Mouse (Mus musculus): ENCODE data around the gene Snx10.
A peak's percentile ranks its signal among the peaks of the same experiment; 100 is the strongest.
"Not testable (repeated sequence)": the region's sequence is repeated elsewhere in the genome, so short reads cannot be mapped to it uniquely, and the experiment has no call there.

The Snx10 gene

DNA sequence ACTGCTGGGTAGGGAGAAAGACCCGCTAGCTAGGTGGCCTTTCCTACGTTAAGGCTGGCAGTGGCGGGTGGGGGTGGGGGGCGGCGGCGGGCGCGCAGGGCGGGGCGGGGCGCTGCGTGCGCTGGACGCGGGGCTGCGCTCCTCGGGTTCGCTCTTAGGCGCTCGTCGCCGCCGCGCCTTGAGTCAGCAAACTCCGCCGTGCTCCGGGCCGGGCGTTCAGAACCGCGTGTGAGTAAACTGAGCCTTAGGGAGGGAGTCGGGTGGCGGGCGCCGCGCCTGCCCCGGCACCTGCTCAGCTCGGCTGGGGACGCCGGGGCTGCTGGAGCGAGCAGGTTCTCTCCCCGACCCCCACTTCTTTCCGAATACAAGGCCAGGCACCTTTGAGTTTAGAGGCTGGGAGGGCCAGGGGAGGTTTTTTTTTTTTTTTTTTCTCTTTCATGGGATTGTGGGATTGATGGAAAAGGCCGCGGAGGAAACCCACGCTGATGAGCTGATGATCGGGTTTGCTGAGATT, at the start of gene Snx10:
Snx10 (plus strand) TSS at position 95 of the 514 bp plus-strand sequence.
- DNase-seq (ENCODE audit: low spot score in 2 of 2), result peak; percentile 33 to 45

DNA sequence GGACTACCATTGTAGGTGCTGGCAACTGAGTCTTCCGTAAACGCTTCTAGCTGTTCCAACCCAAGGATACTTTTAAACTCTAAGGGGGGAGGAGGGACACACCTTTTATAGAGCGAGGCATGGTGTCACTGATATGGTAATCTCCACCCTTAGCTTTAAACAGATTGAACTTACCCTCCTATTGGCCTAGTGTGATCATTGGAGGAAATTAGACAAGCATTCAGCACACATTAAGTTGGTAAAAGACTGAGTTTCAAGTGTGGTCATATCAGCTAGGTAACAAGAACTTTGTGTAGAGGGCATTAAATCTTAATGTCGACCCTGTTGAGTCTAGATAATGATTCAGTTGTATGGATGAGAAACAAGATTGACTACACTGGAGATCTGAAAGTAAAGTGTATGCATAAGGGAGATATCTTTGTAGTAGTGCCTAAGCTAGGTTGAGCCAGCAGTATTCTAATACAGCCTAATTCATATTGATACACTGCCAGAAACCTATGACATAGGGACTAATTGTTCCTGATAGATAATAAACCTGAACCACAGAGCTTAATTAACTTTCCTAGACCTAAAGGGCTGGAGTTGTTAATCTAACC, 44.5 kb upstream of the Snx10 start:
- DNase-seq (ENCODE audit: low spot score in 2 of 2), result no peak

DNA sequence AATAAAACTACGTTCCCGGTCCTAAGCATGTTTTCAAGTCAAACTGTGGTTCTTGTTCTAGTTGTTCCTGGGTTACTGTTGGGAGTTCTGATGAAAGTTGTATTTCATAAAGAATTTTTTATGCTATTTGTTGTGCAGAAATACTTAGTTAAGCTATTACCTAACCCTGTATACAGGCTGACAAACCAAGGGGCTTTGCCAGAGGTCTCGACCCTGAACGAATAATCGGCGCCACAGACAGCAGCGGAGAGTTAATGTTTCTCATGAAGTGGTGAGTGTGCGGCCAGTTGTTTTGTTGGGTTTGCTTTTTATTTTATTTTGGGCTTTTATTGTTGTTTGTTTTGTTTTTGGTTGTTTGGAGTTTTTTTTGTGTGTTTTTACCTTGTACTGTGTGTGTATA, 42.2 kb upstream of the Snx10 start:
- no peak for DNase-seq (ENCODE audit: low spot score in 2 of 2)

- DNase-seq (ENCODE audit: low spot score in 2 of 2), result no peak
Measured at GRCm38 (mm10) chr6:51483861-51484260, 39.8 kb upstream of the Snx10 start.

GRCm38 (mm10) chr6:51484556-51484955, 39.1 kb upstream of the Snx10 start:
- DNase-seq (ENCODE audit: low spot score in 2 of 2), result not testable (repeated sequence)

GRCm38 (mm10) chr6:51485646-51486045, 38.1 kb upstream of the Snx10 start:
- DNase-seq (ENCODE audit: low spot score in 2 of 2), result no peak

GRCm38 (mm10) chr6:51486076-51486710, 37.5 kb upstream of the Snx10 start:
- DNase-seq (ENCODE audit: low spot score in 2 of 2), result no peak

DNA sequence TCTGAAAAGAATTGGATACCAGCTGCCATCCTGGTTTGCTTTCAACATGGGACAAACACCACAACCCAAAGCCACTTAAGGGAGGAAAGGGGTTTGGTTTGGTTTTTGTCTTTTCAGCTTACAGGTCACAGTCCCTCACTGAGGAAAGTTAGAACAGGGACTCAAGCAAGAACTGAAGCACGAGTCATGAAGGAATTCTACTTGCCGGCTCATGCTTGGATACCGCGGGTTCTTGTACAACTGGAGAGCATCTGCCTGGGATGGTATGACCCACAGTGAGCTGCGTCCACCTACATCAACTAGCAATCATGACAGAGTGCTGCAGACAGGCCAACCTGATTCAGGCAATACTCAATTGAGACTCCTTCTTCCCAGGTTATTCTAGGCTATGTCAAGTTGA, 37.0 kb upstream of the Snx10 start:
- DNase-seq (ENCODE audit: low spot score in 2 of 2), result no peak

DNA sequence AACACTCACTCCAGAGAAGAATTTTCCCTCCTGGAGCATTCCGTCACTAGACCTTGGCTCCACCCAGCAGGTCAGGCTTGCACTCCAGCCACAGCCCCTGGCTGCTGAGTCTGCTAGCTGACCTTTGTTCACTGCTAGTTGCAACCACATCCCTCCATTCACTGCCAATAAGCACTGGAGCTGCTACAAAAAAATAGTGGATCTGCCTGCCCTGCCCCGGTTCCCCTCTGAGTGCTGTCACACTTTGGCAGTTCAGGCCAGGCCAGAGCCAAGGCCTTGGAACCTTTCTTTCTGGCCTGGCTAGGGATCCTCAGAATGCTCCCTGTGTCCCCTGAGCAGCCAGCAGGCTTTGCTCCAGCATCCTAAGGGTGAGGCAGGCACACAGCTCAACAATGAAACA, 33.9 kb upstream of the Snx10 start:
- DNase-seq (ENCODE audit: low spot score in 2 of 2), result peak; percentile 66 to 80

DNA sequence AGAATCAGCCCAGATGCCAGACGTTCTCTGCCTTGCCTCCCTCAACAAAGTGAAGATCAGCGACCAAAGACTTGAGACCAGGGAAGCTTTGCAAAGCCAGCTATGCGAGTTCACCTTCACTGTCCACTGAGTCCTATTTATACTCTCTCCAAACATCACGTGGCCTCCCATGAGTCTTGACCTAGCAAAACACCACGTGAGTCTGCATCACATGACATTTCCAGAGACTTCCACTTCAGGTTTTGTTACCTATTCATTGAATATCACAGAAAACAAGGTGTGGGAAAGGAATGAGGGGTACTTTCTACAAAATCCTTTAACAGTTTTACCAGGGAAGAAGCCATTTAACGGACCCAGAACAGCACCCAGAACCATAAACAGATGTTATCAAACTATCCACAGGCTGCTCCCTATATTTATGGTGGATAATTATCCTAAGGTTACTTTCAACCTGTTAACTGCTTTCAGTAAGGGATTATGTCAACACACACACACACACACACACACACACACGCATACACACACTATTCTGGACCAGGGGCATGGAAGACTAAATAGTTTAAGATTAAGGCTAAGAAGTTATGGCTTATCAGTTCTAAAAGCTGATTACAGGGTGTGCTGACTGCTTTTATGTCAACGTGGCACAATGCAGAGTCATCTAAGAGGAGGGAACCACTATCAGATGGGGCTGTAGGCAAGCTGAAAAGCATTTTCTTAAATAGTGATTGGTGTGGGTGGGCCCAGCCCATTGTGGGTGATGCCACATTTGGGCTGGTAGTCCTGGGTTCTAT, 26.2 kb upstream of the Snx10 start:
- DNase-seq (ENCODE audit: low spot score in 2 of 2), result no peak

DNA sequence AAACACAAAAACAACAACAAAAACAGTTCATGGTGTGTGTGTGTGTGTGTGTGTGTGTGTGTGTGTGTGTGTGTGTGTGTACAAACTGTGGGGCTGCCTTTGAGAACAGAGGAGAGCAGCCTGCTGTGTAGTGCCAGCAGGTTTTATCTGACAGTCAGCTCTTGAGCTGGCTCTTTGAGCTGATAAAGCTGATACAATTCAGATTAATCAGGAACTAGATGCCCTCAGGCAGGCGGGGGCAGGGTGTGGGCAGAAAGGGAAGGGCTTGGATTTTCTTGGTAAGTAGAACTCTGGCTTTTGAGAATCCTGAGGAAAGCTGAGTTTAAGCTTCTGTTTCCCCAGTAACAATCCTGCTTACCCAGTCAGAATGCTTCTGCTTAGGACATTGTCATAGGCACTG, 18.0 kb upstream of the Snx10 start:
- DNase-seq (ENCODE audit: low spot score in 2 of 2), result no peak

GRCm38 (mm10) chr6:51507556-51507955, 16.1 kb upstream of the Snx10 start:
- no peak for DNase-seq (ENCODE audit: low spot score in 2 of 2)

DNA sequence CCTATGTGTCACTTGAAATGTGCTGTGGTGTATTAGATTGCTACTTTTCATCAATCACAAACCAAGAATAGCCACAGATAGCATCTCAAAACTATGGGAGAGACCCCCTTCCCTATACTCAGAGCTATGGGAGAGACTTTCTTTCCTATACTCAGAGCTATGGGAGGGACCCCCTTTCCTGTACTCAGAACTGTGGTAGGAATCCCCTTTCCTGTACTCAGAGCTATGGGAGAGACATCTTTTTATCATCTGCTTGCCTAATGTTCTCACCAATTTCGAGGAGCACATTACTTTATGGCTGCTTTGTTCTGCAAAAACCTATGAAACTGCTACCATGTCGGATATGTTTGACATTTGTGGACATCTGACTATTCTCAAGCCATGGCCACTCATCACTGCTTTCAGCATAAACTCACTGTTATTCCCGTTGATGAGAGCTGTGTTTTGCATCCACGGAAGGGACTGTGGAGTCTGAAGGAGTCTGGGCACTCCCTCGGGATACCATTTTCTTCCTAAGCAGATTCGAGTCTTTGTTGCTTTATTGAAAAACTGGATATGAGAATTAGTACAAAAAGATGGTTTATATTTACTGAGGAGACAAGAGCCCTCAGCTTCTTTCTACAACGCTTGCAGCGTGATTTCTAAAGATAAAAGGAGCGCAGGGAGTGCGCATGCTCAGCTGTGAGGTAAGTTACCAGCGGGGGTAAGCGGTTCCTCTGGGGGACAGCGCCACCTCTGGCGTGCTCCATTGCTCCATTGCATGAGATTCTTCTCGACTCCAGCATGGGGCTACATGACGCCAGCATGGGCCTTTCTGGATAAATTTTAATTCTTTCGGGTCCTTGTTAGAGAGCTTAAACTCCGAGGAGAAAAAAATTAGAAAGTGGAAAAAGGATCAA, 14.7 kb upstream of the Snx10 start:
- peak; percentile 51 to 75 for DNase-seq (ENCODE audit: low spot score in 2 of 2)

DNA sequence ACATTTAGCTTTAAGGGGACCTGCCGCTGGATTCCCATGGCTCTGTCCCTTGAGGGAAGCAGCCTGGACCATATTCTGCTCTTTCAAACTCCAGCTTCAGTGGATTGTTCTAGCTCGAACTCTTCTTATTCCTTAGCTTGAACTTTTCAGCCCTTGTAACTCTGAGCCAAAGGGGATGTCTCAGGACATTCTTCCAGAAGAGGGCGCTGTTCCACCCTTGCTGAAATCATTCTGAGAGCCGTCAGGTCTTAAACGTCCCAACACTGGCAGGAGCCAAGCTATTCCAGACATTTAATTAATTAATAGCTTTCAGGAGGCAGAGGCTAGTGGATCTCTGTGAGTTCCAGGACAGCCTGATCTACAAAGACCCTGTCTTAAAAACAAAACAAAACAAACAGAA, 13.6 kb upstream of the Snx10 start:
- DNase-seq (ENCODE audit: low spot score in 2 of 2), result peak; percentile 24 to 54

DNA sequence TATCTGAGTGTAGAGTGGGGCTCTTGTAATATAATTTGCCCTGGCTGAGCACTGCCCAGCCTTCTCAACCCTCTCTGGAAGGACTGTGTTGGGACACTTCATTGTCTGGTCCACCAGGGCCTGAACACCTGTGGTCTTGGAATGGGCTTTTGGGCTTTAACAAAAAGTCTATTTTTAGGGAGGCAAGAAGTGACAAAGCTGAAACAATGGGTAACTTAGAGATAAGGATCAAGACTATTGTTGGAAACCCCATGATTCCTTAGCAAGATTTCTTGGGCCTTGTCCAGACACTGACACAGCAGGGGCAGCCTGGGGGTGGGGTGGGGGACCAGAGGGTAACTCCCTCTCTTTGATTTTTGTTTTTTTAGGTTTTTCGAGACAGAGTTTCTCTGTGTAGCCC, 12.8 kb upstream of the Snx10 start:
- peak in 1 of 2 experiments; percentile 42 for DNase-seq (ENCODE audit: low spot score in 2 of 2)

DNA sequence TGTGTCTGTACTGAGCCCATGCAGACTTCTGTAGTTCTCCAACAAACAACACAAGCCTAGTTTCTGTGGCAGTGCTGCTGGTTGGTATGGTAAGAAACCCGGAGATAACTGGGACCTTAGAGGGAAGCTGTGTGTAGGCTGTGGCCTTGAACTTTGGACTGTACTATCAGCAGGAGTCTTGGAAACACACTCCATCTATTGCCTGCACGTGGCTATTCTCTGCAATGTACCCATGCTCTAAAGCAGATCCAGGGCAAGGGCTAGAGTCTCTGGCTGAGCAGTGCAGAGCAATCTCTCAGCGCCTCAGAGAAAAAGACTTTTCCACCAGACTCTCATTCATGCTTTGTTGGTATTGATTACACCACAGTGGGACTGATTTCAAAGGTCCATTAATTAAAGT, 10.0 kb upstream of the Snx10 start:
- no peak for DNase-seq (ENCODE audit: low spot score in 2 of 2)

DNA sequence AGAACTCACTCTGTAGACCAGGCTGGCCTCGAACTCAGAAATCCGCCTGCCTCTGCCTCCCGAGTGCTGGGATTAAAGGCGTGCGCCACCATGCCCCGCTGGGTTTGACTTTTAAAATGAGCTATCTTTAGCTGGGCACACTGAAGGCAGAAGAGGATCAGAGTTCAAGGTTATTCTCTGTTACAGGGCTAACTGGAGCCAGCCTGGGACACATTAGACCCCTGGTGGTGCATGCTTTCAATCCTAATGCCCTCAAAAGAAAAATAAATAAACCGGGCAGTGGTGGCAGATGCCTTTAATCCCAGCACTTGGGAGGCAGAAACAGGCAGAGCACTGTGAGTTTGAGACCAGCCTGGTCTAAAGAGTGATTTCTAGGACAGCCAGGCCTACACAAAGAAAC, 8.8 kb upstream of the Snx10 start:
- DNase-seq (ENCODE audit: low spot score in 2 of 2), result no peak

- no peak for DNase-seq (ENCODE audit: low spot score in 2 of 2)
Measured at GRCm38 (mm10) chr6:51523310-51523709, 391 bp upstream of the Snx10 start.

DNA sequence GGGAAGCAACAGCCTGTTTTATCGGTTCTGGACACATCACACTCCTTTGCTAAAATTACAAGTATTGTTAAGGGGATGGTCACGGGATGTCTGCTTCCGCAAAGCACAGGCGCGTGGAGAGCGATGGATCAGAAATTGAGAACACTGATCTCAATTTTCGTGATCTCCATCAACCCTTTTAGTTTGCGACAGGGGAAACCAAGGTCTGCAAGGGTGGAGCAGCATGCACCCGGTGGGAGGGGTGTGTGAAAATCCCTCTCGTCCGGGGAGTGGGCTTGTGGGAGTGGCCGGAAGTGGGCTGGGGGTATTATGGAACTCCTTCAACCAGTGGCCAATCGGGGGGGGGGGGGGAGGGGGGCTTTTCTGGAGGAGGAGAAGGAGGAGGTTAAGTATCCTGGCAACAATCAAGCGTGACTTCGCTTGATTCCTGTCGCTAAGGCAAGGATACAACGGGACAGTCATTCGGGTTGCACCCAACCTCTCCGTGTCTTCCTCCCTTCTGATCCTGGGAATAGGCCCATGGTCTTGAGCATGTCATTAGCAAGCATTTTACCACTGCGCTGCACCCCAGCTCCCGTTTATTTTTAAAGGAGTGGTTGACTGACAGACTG, 725 bp downstream of the Snx10 start:
- DNase-seq (ENCODE audit: low spot score in 2 of 2), result peak in 1 of 2 experiments; percentile 19

DNA sequence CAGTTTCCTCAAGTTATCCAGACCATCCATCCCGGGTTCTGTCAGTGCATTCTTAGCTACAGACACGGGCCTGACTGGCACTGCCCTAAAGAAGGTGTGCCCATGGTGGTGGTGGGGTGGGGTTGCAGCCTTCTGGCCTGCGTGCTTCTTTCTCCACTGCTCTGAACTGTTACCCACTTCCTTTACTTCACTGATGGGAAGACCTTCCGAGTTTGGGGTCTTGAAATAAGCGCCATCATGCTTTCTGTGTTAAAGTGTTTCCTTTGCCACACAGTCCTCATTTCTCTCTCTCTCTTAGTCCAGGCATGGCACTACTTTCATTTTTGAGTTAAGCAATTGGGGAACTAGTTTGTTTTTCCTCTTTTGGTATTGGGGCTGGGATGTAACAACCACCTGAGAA, 1.3 kb downstream of the Snx10 start:
- DNase-seq (ENCODE audit: low spot score in 2 of 2), result no peak

- no peak for DNase-seq (ENCODE audit: low spot score in 2 of 2)
Measured at GRCm38 (mm10) chr6:51529457-51529856, 5.8 kb downstream of the Snx10 start.

Measured in heart, adult 9 months (tissue).